Mouse (Mus musculus) cerebellum, adult 2 months (tissue): ENCODE measurements around the gene Neurog1. TPM values are rescaled to one million over a fixed set of nuclear protein-coding genes. Genes with fewer than 3 reads are reported as not detected.

ENCODE experiments used
- DNase-seq, 2 experiments: peaks; one replicate each; pipeline ENCODE4 v3.0.0; 2021
- H3K27ac ChIP-seq: fragments of 200-500 bp; 2 replicates; pipeline ENCODE4 v1.5.1; 2012; ENCODE audit warnings: low read length, control low read depth, inconsistent platforms; ENCODE audit not compliant: insufficient read depth
- H3K27me3 ChIP-seq: fragments of 200-500 bp; 2 replicates; pipeline ENCODE4 v1.6.1; 2012; ENCODE audit warnings: inconsistent platforms, mild to moderate bottlenecking, low read length, moderate library complexity; ENCODE audit not compliant: control insufficient read depth, insufficient read depth
- H3K4me1 ChIP-seq: fragments of 200-500 bp; 2 replicates; pipeline ENCODE4 v1.6.1; 2011; ENCODE audit warnings: low read length; ENCODE audit not compliant: control insufficient read depth, insufficient read depth
- H3K4me3 ChIP-seq: fragments of 200-500 bp; replicated peaks from 2 replicates; pipeline ENCODE3; 2011; ENCODE audit warnings: mild to moderate bottlenecking, low read depth, low read length, control low read depth; ENCODE audit not compliant: insufficient read depth
- CTCF ChIP-seq: fragments of 200-500 bp; IDR thresholded peaks from 2 replicates; pipeline ENCODE4 v1.5.1; 2011; ENCODE audit warnings: low read depth, mild to moderate bottlenecking, control low read depth, low read length, moderate library complexity, borderline replicate concordance; ENCODE audit not compliant: insufficient read depth
- POLR2A ChIP-seq: fragments of 200-500 bp; IDR thresholded peaks from 2 replicates; pipeline ENCODE4 v1.6.1; 2011; ENCODE audit warnings: low read length, control low read depth, borderline replicate concordance; ENCODE audit not compliant: insufficient read depth
- WGBS: fragments of 180-500 bp; shearing (Covaris S2); methylation state at CpG from one replicate; pipeline ENCODE4 v1.1.7; 2018; 5-methylcytosine and 5-hydroxymethylcytosine counted together
- polyA plus RNA-seq: library from polyadenylated mRNA; depleted of rRNA; stranded (reverse); fragments of >200 nt; gene quantifications from 2 replicates; pipeline ENCODE4 v1.2.3, GENCODE M21; 2012

The Neurog1 gene
- polyA plus RNA-seq, 1 experiment, result not detected

GRCm38 (mm10) chr13:56288601-56289000 lies 36.6 kb upstream of the Neurog1 start:
- Histone ChIP-seq H3K27ac (no peak overlapping the region), H3K4me1 (no peaks in the 10 kb centered on the region), H3K27me3 (no peaks in the 10 kb centered on the region), H3K4me3 (no peak overlapping the region)
- no peak for DNase-seq
- no peak for TF ChIP-seq CTCF
- no peak for TF ChIP-seq POLR2A
- 70% methylated on average over 4 of the region's 4 CpGs for WGBS

- Histone ChIP-seq H3K4me3 (no peak overlapping the region), H3K27me3 (no peaks in the 10 kb centered on the region), H3K27ac (no peak overlapping the region), H3K4me1 (no peaks in the 10 kb centered on the region)
- WGBS, result 72% methylated on average over 9 of the region's 9 CpGs
- TF ChIP-seq CTCF (no peak), POLR2A (no peak)
- DNase-seq, result no peak
These were observed 35.1 kb upstream of the Neurog1 start for GRCm38 (mm10) chr13:56287091-56287490.

GRCm38 (mm10) chr13:56283321-56283720 lies 31.4 kb upstream of the Neurog1 start:
- 48% methylated on average over 13 of the region's 13 CpGs for WGBS
- H3K27ac ChIP-seq, result no peak overlapping the region
- DNase-seq, result no peak

GRCm38 (mm10) chr13:56280356-56280755 lies 28.4 kb upstream of the Neurog1 start:
- DNase-seq, result no peak
- Histone ChIP-seq H3K27ac (no peak overlapping the region), H3K27me3 (no peaks in the 10 kb centered on the region), H3K4me3 (no peak overlapping the region), H3K4me1 (no peaks in the 10 kb centered on the region)
- no peak for TF ChIP-seq POLR2A
- TF ChIP-seq CTCF, result peak; percentile 28; the same call in 1 of the 2 replicates
- WGBS, result 82% methylated on average over 6 of the region's 6 CpGs

More at GRCm38 (mm10) chr13:56283321-56283720, 31.4 kb upstream of the Neurog1 start:
- H3K4me1 ChIP-seq, result no peaks in the 10 kb centered on the region
- TF ChIP-seq CTCF (no peak), POLR2A (no peak)
- no peak overlapping the region for H3K4me3 ChIP-seq
- no peaks in the 10 kb centered on the region for H3K27me3 ChIP-seq

- peak; percentile 57 to 81 for DNase-seq
- TF ChIP-seq CTCF, result peak; percentile 86
- no peak for TF ChIP-seq POLR2A
- Histone ChIP-seq H3K27me3 (no peaks in the 10 kb centered on the region), H3K27ac (no peak overlapping the region), H3K4me1 (no peaks in the 10 kb centered on the region), H3K4me3 (no peak overlapping the region)
- WGBS, result 15% methylated on average over 8 of the region's 8 CpGs
These were observed 27.5 kb upstream of the Neurog1 start for GRCm38 (mm10) chr13:56279439-56279838.

GRCm38 (mm10) chr13:56275171-56275570 lies 23.2 kb upstream of the Neurog1 start:
- DNase-seq, result no peak
- WGBS, result 50% methylated on average over 2 of the region's 2 CpGs
- TF ChIP-seq CTCF (no peak), POLR2A (no peak)

GRCm38 (mm10) chr13:56270124-56270523 lies 18.2 kb upstream of the Neurog1 start:
- TF ChIP-seq POLR2A (no peak), CTCF (no peak)
- Histone ChIP-seq H3K4me1 (no peaks in the 10 kb centered on the region), H3K27me3 (no peaks in the 10 kb centered on the region; the same call in 1 of the 2 replicates), H3K4me3 (no peak overlapping the region), H3K27ac (no peak overlapping the region)
- 42% methylated on average over 13 of the region's 13 CpGs for WGBS
- DNase-seq, result no peak

More at GRCm38 (mm10) chr13:56275171-56275570, 23.2 kb upstream of the Neurog1 start:
- Histone ChIP-seq H3K4me1 (no peaks in the 10 kb centered on the region), H3K27ac (no peak overlapping the region), H3K4me3 (no peak overlapping the region), H3K27me3 (no peaks in the 10 kb centered on the region)

GRCm38 (mm10) chr13:56267396-56267795 lies 15.4 kb upstream of the Neurog1 start:
- WGBS, result 76% methylated on average over 4 of the region's 4 CpGs
- H3K27ac ChIP-seq, result no peak overlapping the region
- no peak for DNase-seq
- no peak for TF ChIP-seq POLR2A
- peak; percentile 6; the same call in 1 of the 2 replicates for TF ChIP-seq CTCF
- no peaks in the 10 kb centered on the region; the same call in 1 of the 2 replicates for H3K27me3 ChIP-seq
- H3K4me3 ChIP-seq, result no peak overlapping the region
- no peaks in the 10 kb centered on the region for H3K4me1 ChIP-seq
